8 mouse cellular contexts compared by ENCODE assay signal in the genomic region with DNA sequence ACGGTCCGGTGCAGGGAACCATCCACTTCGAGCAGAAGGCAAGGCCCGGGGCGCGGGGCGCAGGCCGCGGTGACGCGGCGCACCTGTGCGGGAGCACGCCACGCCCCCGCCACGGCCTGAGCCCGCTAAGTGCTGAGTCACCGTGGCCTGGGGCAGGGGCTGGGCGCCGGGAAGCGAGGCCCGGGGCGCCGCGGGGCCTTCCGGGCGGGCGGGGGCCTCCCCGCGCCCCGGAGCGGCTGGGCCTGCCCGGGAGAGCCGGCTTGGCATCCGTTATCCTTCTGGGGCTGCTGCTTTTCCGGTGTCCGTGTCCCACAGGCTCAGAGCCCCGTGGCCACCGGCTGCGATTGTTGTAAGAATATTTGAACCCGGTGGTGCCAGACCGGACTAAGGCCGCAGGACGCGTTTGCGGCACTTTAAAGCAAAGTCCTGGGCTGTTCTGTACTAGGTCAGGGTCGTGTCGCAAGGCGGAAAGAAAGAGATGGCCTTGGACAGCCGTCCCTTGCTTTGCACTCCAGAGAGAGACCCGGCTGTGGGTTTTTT. TPM values are rescaled to one million over a fixed set of nuclear protein-coding genes. Genes with fewer than 3 reads are reported as not detected.
DNase-seq lines count a peak whose midpoint lies in the region; ATAC-seq and TF ChIP-seq lines count a peak whose summit lies in the region.

No protein-coding gene starts in this region.

- DNase-seq in kidney, adult 2 months = no peak
- DNase-seq in kidney, postnatal 4 days = no peak
- peak; percentile 53 for DNase-seq in G1E (ENCODE audit: low spot score)
- DNase-seq in embryonic facial prominence, embryonic 10.5 days (ENCODE audit: low spot score) = no peak
- peak; percentile 50 for DNase-seq in limb, embryonic 14.5 days (ENCODE audit: low spot score)
- peak; percentile 69 for DNase-seq in midbrain, postnatal 0 days (ENCODE audit: low spot score)
- DNase-seq in thymus, postnatal 25 days = no peak

- under 1% methylated on average over 38 of the region's 52 CpGs for WGBS in kidney, adult 2 months
- under 1% methylated on average over 51 of the region's 52 CpGs for WGBS in embryonic facial prominence, embryonic 10.5 days
- WGBS in heart, embryonic 15.5 days = under 1% methylated on average over 50 of the region's 52 CpGs
- WGBS in limb, embryonic 14.5 days = under 1% methylated on average over 28 of the region's 52 CpGs
- WGBS in midbrain, postnatal 0 days = 1% methylated on average over 42 of the region's 52 CpGs

- TF ChIP-seq CTCF in kidney, adult 2 months (conservative IDR thresholded peaks at IDR 0.05; ENCODE audit: insufficient read depth, insufficient read length, low read depth, low read length) = no peak
- TF ChIP-seq CTCF in G1E (IDR thresholded peaks at IDR 0.05; ENCODE audit: low read depth, low read length) = no peak
- TF ChIP-seq CTCF in midbrain, postnatal 0 days (IDR thresholded peaks at IDR 0.05) = no peak

- ATAC-seq in G1E (ENCODE audit: extremely low read depth, insufficient number of reproducible peaks, low FRiP score, poor library complexity, severe bottlenecking) = no peak
- ATAC-seq in heart, embryonic 15.5 days (replicated peaks; ENCODE audit: insufficient number of reproducible peaks, insufficient read depth, low FRiP score, low read depth) = peak; percentile 77
- ATAC-seq in limb, embryonic 14.5 days (ENCODE audit: low FRiP score, low read depth) = peak; percentile 81
- peak; percentile 82 for ATAC-seq in midbrain, postnatal 0 days (ENCODE audit: low FRiP score)

- no peaks in the 10 kb centered on the region for H3K27me3 ChIP-seq in kidney, adult 2 months (replicated peaks; ENCODE audit: control insufficient read depth, insufficient read depth, low read length)
- no peaks in the 10 kb centered on the region for H3K27me3 ChIP-seq in G1E (ENCODE audit: insufficient read depth, low read length)
- H3K27me3 ChIP-seq in embryonic facial prominence, embryonic 10.5 days (replicated peaks; ENCODE audit: low read depth, poor library complexity, severe bottlenecking) = no peaks in the 10 kb centered on the region
- no peaks in the 10 kb centered on the region for H3K27me3 ChIP-seq in heart, embryonic 15.5 days
- H3K27me3 ChIP-seq in limb, embryonic 14.5 days (ENCODE audit: control insufficient read depth, insufficient read depth, low read length) = no peaks in the 10 kb centered on the region
- H3K27me3 ChIP-seq in midbrain, postnatal 0 days (ENCODE audit: insufficient read depth, low read length) = no peaks in the 10 kb centered on the region

- no peaks in the 10 kb centered on the region for H3K9me3 ChIP-seq in G1E (replicated peaks)
- no peaks in the 10 kb centered on the region for H3K9me3 ChIP-seq in embryonic facial prominence, embryonic 10.5 days
- H3K9me3 ChIP-seq in heart, embryonic 15.5 days (replicated peaks) = no peaks in the 10 kb centered on the region
- no peaks in the 10 kb centered on the region for H3K9me3 ChIP-seq in limb, embryonic 14.5 days (ENCODE audit: control insufficient read depth, low read length)
- no peaks in the 10 kb centered on the region for H3K9me3 ChIP-seq in midbrain, postnatal 0 days (ENCODE audit: low read length)

- peaks cover 14% of the 10 kb centered on the region for H3K4me1 ChIP-seq in kidney, adult 2 months (ENCODE audit: control insufficient read depth, insufficient read depth, low read length)
- H3K4me1 ChIP-seq in G1E (ENCODE audit: insufficient read depth, low read depth, low read length) = peaks cover 34% of the 10 kb centered on the region
- H3K4me1 ChIP-seq in embryonic facial prominence, embryonic 10.5 days = peaks cover 39% of the 10 kb centered on the region
- peaks cover 24% of the 10 kb centered on the region for H3K4me1 ChIP-seq in heart, embryonic 15.5 days (replicated peaks)
- peaks cover 13% of the 10 kb centered on the region for H3K4me1 ChIP-seq in limb, embryonic 14.5 days (ENCODE audit: control insufficient read depth, insufficient read depth, low read length)
- H3K4me1 ChIP-seq in midbrain, postnatal 0 days (ENCODE audit: insufficient read depth, low read length) = peaks cover 8% of the 10 kb centered on the region; the same call in 1 of the 2 replicates

- H3K9ac ChIP-seq in heart, embryonic 15.5 days = peak overlapping the region; percentile 93
- peak overlapping the region; percentile 93 for H3K9ac ChIP-seq in limb, embryonic 14.5 days (ENCODE audit: low read depth, low read length, severe bottlenecking)
- peak overlapping the region; percentile 94 for H3K9ac ChIP-seq in midbrain, postnatal 0 days (replicated peaks; ENCODE audit: low read length, poor library complexity, severe bottlenecking)

- H3K4me3 ChIP-seq in kidney, adult 2 months (ENCODE audit: insufficient read depth, low read depth, low read length) = peak overlapping the region; percentile 86
- H3K4me3 ChIP-seq in G1E (ENCODE audit: low read depth, low read length) = peak overlapping the region; percentile 88
- H3K4me3 ChIP-seq in embryonic facial prominence, embryonic 10.5 days = peak overlapping the region; percentile 92
- H3K4me3 ChIP-seq in heart, embryonic 15.5 days = peak overlapping the region; percentile 94
- H3K4me3 ChIP-seq in limb, embryonic 14.5 days (replicated peaks; ENCODE audit: low read length) = peak overlapping the region; percentile 88
- peak overlapping the region; percentile 95 for H3K4me3 ChIP-seq in midbrain, postnatal 0 days (ENCODE audit: low read depth, low read length)

- peak overlapping the region; percentile 81 for H3K4me2 ChIP-seq in heart, embryonic 15.5 days
- peak overlapping the region; percentile 89 for H3K4me2 ChIP-seq in limb, embryonic 14.5 days (replicated peaks; ENCODE audit: low read depth, low read length, severe bottlenecking)
- peak overlapping the region; percentile 59 for H3K4me2 ChIP-seq in midbrain, postnatal 0 days (ENCODE audit: low read depth, low read length, poor library complexity, severe bottlenecking)

- H3K36me3 ChIP-seq in kidney, adult 2 months (ENCODE audit: control insufficient read depth, insufficient read depth, low read length) = peaks cover 3% of the 10 kb centered on the region; the same call in 1 of the 2 replicates
- peaks cover 38% of the 10 kb centered on the region for H3K36me3 ChIP-seq in G1E (replicated peaks)
- peaks cover 34% of the 10 kb centered on the region for H3K36me3 ChIP-seq in embryonic facial prominence, embryonic 10.5 days (replicated peaks)
- H3K36me3 ChIP-seq in heart, embryonic 15.5 days = peaks cover 28% of the 10 kb centered on the region
- H3K36me3 ChIP-seq in limb, embryonic 14.5 days (ENCODE audit: control insufficient read depth, insufficient read depth, low read length) = peaks cover 27% of the 10 kb centered on the region
- H3K36me3 ChIP-seq in midbrain, postnatal 0 days (ENCODE audit: insufficient read depth, low read length) = peaks cover 7% of the 10 kb centered on the region; the same call in 1 of the 2 replicates

- TF ChIP-seq POLR2A in kidney, adult 2 months (IDR thresholded peaks at IDR 0.05; ENCODE audit: low read depth, low read length) = no peak
- no peak for TF ChIP-seq POLR2A in limb, embryonic 14.5 days (IDR thresholded peaks at IDR 0.05; ENCODE audit: borderline replicate concordance, extremely low read depth, insufficient read depth, insufficient read length)

- H3K27ac ChIP-seq in kidney, adult 2 months (ENCODE audit: insufficient read depth, low read depth, low read length) = peak overlapping the region; percentile 86
- peak overlapping the region; percentile 96 for H3K27ac ChIP-seq in embryonic facial prominence, embryonic 10.5 days (replicated peaks)
- H3K27ac ChIP-seq in heart, embryonic 15.5 days = peak overlapping the region; percentile 92
- H3K27ac ChIP-seq in limb, embryonic 14.5 days (replicated peaks; ENCODE audit: low read depth, low read length) = peak overlapping the region; percentile 92
- peak overlapping the region; percentile 87 for H3K27ac ChIP-seq in midbrain, postnatal 0 days (ENCODE audit: low read depth, low read length)

RNA-seq across cellular contexts. Expression of gene Sod1, which starts 0.4 kb away (rescaled TPM):
- polyA plus RNA-seq in kidney, adult 2 months (2012; rRNA removed) = 965 and 1,226 TPM in 2 replicates
- total RNA-seq in G1E (2014; fragmentation: Nextera tagmentation) (376 and 389 TPM in 2 replicates), G1E (2017) (652 and 747 TPM in 2 replicates)
- polyA plus RNA-seq in G1E (2012) = 609 and 629 TPM in 2 replicates
- polyA plus RNA-seq in embryonic facial prominence, embryonic 10.5 days (2016; fragmentation: Nextera tagmentation; extraction: Ambion mirVana) = 1,351 and 1,353 TPM in 2 replicates
- 835 and 840 TPM in 2 replicates for polyA plus RNA-seq in heart, embryonic 15.5 days (2015; fragmentation: Nextera tagmentation; extraction: Ambion mirVana)
- 503 and 622 TPM in 2 replicates for polyA plus RNA-seq in limb, embryonic 14.5 days (2012; rRNA removed)
- polyA plus RNA-seq in limb, embryonic 14.5 days (2014; fragmentation: Nextera tagmentation; extraction: Ambion mirVana) = 1,078 and 1,097 TPM in 2 replicates
- total RNA-seq in midbrain, postnatal 0 days (2014; rRNA removed) = 175 and 183 TPM in 2 replicates
- polyA plus RNA-seq in midbrain, postnatal 0 days (2015; fragmentation: Nextera tagmentation; extraction: Ambion mirVana) = 1,236 and 1,259 TPM in 2 replicates

Comparison
In these comparisons a context has a peak if more than half of its experiments do, and no peak if none do; other contexts are left out.
1. DNase-seq: peak in G1E (single experiment), limb, embryonic 14.5 days (single experiment) and midbrain, postnatal 0 days (single experiment); none in kidney, adult 2 months (single experiment), kidney, postnatal 4 days (0 of 2), embryonic facial prominence, embryonic 10.5 days (single experiment) and thymus, postnatal 25 days (single experiment).
2. Peak in every context shown above with its lines, with median percentiles within 50 percentile points of each other: H3K27ac ChIP-seq, H3K4me3 ChIP-seq, H3K4me2 ChIP-seq and H3K9ac ChIP-seq.